Mouse (Mus musculus) stomach, postnatal 0 days (tissue): ENCODE measurements around the gene Hcrtr2.

Experiments used
- CTCF ChIP-seq: IDR thresholded peaks from 2 replicates; pipeline ENCODE4 v1.5.1; 2016; ENCODE audit warnings: antibody characterized with exemption, low read depth, mild to moderate bottlenecking, moderate library complexity
- EP300 ChIP-seq: optimal IDR thresholded peaks from 2 replicates; pipeline ENCODE3; 2016; ENCODE audit warnings: antibody characterized with exemption

DNA sequence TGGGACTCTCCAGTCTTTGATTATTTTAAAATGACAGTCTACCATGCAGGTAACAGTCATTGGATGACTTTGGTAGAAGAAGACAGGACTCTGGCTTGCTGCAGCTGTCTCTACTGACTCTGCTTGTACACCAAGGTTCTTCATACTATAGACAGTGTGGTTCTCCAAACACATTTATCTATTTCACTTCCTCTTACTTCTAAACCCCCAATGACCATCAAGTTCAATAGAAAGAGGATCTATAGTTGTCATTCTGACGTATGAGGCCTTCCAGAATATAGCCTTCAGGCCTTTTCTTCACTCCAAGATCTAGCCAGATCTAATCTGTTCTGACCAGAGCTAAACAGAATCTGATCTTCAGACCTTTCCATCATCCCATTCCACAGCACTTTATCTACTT is 23.6 kb upstream of the Hcrtr2 start:
- TF ChIP-seq CTCF (no peak), EP300 (no peak)
